Mouse (Mus musculus) heart, embryonic 16.5 days (tissue): ENCODE measurements at regions not wholly inside any gene's neighbourhood (a gene's known extent, or its start where the extent isn't known, plus 50 kb on each side); places are given as distances from the start of the nearest gene placed in this dataset.

ENCODE experiments used
- ATAC-seq: fragments of 200-750 bp; cut with Nextera tagmentation; replicated peaks from 2 replicates; pipeline ENCODE4 v1.8.0; 2017; ENCODE audit warnings: moderate number of reproducible peaks; ENCODE audit not compliant: insufficient read depth, low FRiP score; ENCODE audit errors: extremely low read depth
- H3K27ac ChIP-seq: fragments of 300-500 bp; sonication (generic); 2 replicates; pipeline ENCODE4 v1.5.1; 2014; ENCODE audit warnings: mild to moderate bottlenecking, low read length, control low read depth, moderate library complexity
- H3K27me3 ChIP-seq: fragments of 300-500 bp; sonication (generic); 2 replicates; pipeline ENCODE4 v1.6.1; 2014; ENCODE audit warnings: low read length, mixed read lengths; ENCODE audit not compliant: control insufficient read depth, insufficient read depth
- H3K36me3 ChIP-seq: fragments of 300-500 bp; sonication (generic); 2 replicates; pipeline ENCODE4 v1.6.1; 2014; ENCODE audit not compliant: control insufficient read depth, insufficient read depth
- H3K4me1 ChIP-seq: fragments of 300-500 bp; sonication (generic); 2 replicates; pipeline ENCODE4 v1.6.1; 2014; ENCODE audit warnings: low read length, mixed read lengths; ENCODE audit not compliant: control insufficient read depth, insufficient read depth
- H3K4me2 ChIP-seq: fragments of 300-500 bp; sonication (generic); 2 replicates; pipeline ENCODE4 v1.6.1; 2014; ENCODE audit warnings: low read depth, mild to moderate bottlenecking, control low read depth, low read length
- H3K4me3 ChIP-seq: fragments of 300-500 bp; sonication (generic); 2 replicates; pipeline ENCODE4 v1.5.1; 2014; ENCODE audit warnings: mild to moderate bottlenecking, control low read depth, low read length
- H3K9ac ChIP-seq: fragments of 300-500 bp; sonication (generic); 2 replicates; pipeline ENCODE4 v1.6.1; 2014; ENCODE audit warnings: low read length, control low read depth
- H3K9me3 ChIP-seq: fragments of 300-500 bp; sonication (generic); replicated peaks from 2 replicates; pipeline ENCODE4 v1.6.1; 2016; ENCODE audit warnings: low read length; ENCODE audit not compliant: control insufficient read depth
- WGBS: fragments of 180-500 bp; shearing (Covaris S2); extraction: QIAGEN DNeasy Blood & Tissue Kit; methylation state at CpG from one replicate; pipeline ENCODE4 v1.1.7; 2014; 5-methylcytosine and 5-hydroxymethylcytosine counted together

- Histone ChIP-seq H3K27me3 (no peaks in the 10 kb centered on the region), H3K27ac (peak overlapping the region; percentile 52; the same call in 1 of the 2 replicates), H3K9ac (no peak overlapping the region), H3K4me1 (peaks cover 11% of the 10 kb centered on the region), H3K9me3 (0 out of 2 replicates have a peak, but pooled peaks cover 3% of the 10 kb centered on the region), H3K4me2 (peak overlapping the region; percentile 32), H3K36me3 (no peaks in the 10 kb centered on the region), H3K4me3 (no peak overlapping the region; the same call in 1 of the 2 replicates)
- ATAC-seq: peak; percentile 88
- 15% methylated on average over 14 of the region's 14 CpGs for WGBS
Measured at GRCm38 (mm10) chr5:149353039-149353655, 58.4 kb upstream of the Medag start.

DNA sequence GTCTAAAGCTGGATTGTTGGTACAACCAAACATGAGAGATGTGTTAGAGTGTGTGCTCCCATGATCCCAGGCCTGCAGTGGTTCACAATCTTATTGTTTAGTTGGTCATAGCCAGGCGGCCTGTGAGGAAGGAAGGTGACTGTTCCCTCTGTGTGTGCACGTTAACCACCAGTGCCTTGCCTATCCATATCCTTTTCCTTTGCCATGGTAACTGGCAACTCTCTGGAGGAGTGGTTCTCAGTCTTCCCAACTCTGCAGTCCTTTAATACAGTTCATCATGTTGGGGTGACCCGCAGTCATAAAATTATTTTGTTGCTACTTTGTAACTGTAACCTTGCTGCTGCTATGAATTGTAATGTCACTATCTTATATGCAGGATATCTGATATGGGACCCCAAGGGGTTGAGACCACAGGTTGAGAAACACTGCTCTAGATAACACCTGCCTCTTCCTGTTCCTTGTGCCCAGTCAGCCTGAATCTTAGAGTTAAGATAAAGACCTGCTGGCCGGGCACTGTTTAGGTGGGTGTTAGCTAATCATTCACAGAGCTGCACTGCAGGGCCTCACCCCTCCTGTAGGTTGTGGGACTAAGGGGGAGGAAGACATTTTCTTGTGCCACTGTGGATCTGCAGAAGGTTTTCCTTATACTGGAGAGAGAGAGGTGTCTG is 57.0 kb upstream of the Medag start:
- H3K36me3 ChIP-seq: no peaks in the 10 kb centered on the region
- 0 out of 2 replicates have a peak, but pooled peaks cover 3% of the 10 kb centered on the region for H3K9me3 ChIP-seq
- H3K27me3 ChIP-seq: no peaks in the 10 kb centered on the region
- H3K27ac ChIP-seq: no peak overlapping the region
- no peak overlapping the region for H3K4me3 ChIP-seq
- ATAC-seq: no peak
- 69% methylated on average over 4 of the region's 4 CpGs for WGBS
- peaks cover 11% of the 10 kb centered on the region for H3K4me1 ChIP-seq
- H3K9ac ChIP-seq: no peak overlapping the region
- no peak overlapping the region for H3K4me2 ChIP-seq

- Histone ChIP-seq H3K4me3 (no peak overlapping the region), H3K9ac (no peak overlapping the region), H3K4me2 (no peak overlapping the region), H3K27me3 (no peaks in the 10 kb centered on the region), H3K4me1 (peaks cover 11% of the 10 kb centered on the region), H3K36me3 (no peaks in the 10 kb centered on the region), H3K27ac (no peak overlapping the region), H3K9me3 (peaks cover 7% of the 10 kb centered on the region)
- ATAC-seq: no peak
- 80% methylated on average over 7 of the region's 7 CpGs for WGBS
Measured at GRCm38 (mm10) chr5:149355131-149355530, 56.4 kb upstream of the Medag start.

DNA sequence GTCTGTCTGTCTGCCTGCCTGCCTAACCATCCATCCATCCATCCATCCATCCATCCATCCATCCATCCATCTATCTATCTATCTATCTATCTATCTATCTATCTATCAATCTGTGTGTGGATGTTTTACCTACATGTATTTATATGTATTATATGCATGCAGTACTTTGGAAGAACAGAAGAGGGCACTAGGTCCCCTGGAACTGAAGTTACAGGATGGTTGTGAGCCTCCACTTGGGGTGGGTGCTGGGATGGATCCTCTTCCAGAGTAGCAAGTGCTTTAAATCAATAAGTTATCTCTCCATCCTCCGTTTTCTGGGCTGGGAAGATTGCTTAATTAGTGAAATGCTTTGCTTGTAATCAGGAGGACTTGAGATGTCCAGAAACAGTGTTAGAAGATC is 54.6 kb upstream of the Medag start:
- Histone ChIP-seq H3K4me1 (peaks cover 11% of the 10 kb centered on the region), H3K27ac (no peak overlapping the region), H3K4me3 (no peak overlapping the region), H3K4me2 (no peak overlapping the region), H3K9me3 (peaks cover 9% of the 10 kb centered on the region), H3K9ac (no peak overlapping the region), H3K36me3 (no peaks in the 10 kb centered on the region), H3K27me3 (no peaks in the 10 kb centered on the region)
- no peak for ATAC-seq
- WGBS: 87% methylated on average over 1 of the region's 1 CpGs
